Mouse (Mus musculus): ENCODE results near the gene Prkar1a. TPM values are rescaled to one million over a fixed set of nuclear protein-coding genes. Genes with fewer than 3 reads are reported as not detected.
"Not testable (repeated sequence)": the region's sequence is repeated elsewhere in the genome, so short reads cannot be mapped to it uniquely, and the experiment has no call there.

Gene Prkar1a
- total RNA-seq, 2 experiments from 2014 or later, result 62.7 to 98.1 TPM

- ATAC-seq (ENCODE audit: poor library complexity, severe bottlenecking), result no peak
Observed at GRCm38 (mm10) chr11:109641498-109642222, 7.5 kb upstream of the Prkar1a start.

GRCm38 (mm10) chr11:109648510-109648909 is 695 bp upstream of the Prkar1a start:
- no peak for ATAC-seq (ENCODE audit: poor library complexity, severe bottlenecking)

GRCm38 (mm10) chr11:109649975-109650701 is 933 bp downstream of the Prkar1a start:
- peak; percentile 55 for ATAC-seq (ENCODE audit: poor library complexity, severe bottlenecking)

GRCm38 (mm10) chr11:109650788-109651565 is 1.8 kb downstream of the Prkar1a start:
- peak; percentile 77 for ATAC-seq (ENCODE audit: poor library complexity, severe bottlenecking)

GRCm38 (mm10) chr11:109651566-109652024 is 2.4 kb downstream of the Prkar1a start:
- ATAC-seq (ENCODE audit: poor library complexity, severe bottlenecking), result peak; percentile 5

GRCm38 (mm10) chr11:109652505-109652904 is 3.3 kb downstream of the Prkar1a start:
- ATAC-seq (ENCODE audit: poor library complexity, severe bottlenecking), result no peak

GRCm38 (mm10) chr11:109653201-109653600 is 4.0 kb downstream of the Prkar1a start:
- ATAC-seq (ENCODE audit: poor library complexity, severe bottlenecking), result no peak

- no peak for ATAC-seq (ENCODE audit: poor library complexity, severe bottlenecking)
Observed at GRCm38 (mm10) chr11:109654581-109654980, 5.4 kb downstream of the Prkar1a start.

- no peak for ATAC-seq (ENCODE audit: poor library complexity, severe bottlenecking)
Observed at GRCm38 (mm10) chr11:109656232-109656631, 7.0 kb downstream of the Prkar1a start.

GRCm38 (mm10) chr11:109660526-109660925 is 11.3 kb downstream of the Prkar1a start:
- ATAC-seq (ENCODE audit: poor library complexity, severe bottlenecking), result not testable (repeated sequence)

- ATAC-seq (ENCODE audit: poor library complexity, severe bottlenecking), result no peak
Observed at GRCm38 (mm10) chr11:109664293-109664692, 15.1 kb downstream of the Prkar1a start.

GRCm38 (mm10) chr11:109665424-109665823 is 16.2 kb downstream of the Prkar1a start:
- ATAC-seq (ENCODE audit: poor library complexity, severe bottlenecking), result no peak

- ATAC-seq (ENCODE audit: poor library complexity, severe bottlenecking), result no peak
Observed at GRCm38 (mm10) chr11:109666411-109666810, 17.2 kb downstream of the Prkar1a start.

GRCm38 (mm10) chr11:109667371-109667770 is 18.2 kb downstream of the Prkar1a start:
- ATAC-seq (ENCODE audit: poor library complexity, severe bottlenecking), result no peak

- ATAC-seq (ENCODE audit: poor library complexity, severe bottlenecking), result no peak
Observed at GRCm38 (mm10) chr11:109668115-109668725, 19.0 kb downstream of the Prkar1a start.

- ATAC-seq (ENCODE audit: poor library complexity, severe bottlenecking), result no peak
Observed at GRCm38 (mm10) chr11:109669149-109669708, 20.0 kb downstream of the Prkar1a start.

GRCm38 (mm10) chr11:109670026-109670916 is 21.1 kb downstream of the Prkar1a start:
- ATAC-seq (ENCODE audit: poor library complexity, severe bottlenecking), result peak; percentile 47

- peak; percentile 72 for ATAC-seq (ENCODE audit: poor library complexity, severe bottlenecking)
Observed at GRCm38 (mm10) chr11:109671136-109672020, 22.2 kb downstream of the Prkar1a start.

GRCm38 (mm10) chr11:109672021-109672324 is 22.8 kb downstream of the Prkar1a start:
- ATAC-seq (ENCODE audit: poor library complexity, severe bottlenecking), result no peak

Data from megakaryocyte, adult 5-6 weeks (primary cell).